Mouse (Mus musculus): Measurements from ENCODE around the gene Trf.

- TF ChIP-seq POLR2A (IDR thresholded peaks at IDR 0.05; ENCODE audit: control insufficient read depth, low read depth, low read length) (no peak), CTCF (IDR thresholded peaks at IDR 0.05; ENCODE audit: control insufficient read depth, insufficient read depth, insufficient replicate concordance, low read depth, low read length) (no peak)
These were observed 2.2 kb upstream of the Trf start for GRCm38 (mm10) chr9:103232232-103233005.
